Mouse (Mus musculus) gastrocnemius, postnatal 14 days (tissue): ENCODE data around the gene Ctdspl. TPM values are rescaled to one million over a fixed set of nuclear protein-coding genes. Genes with fewer than 3 reads are reported as not detected.

Source experiments
- DNase-seq: peaks from one replicate; pipeline ENCODE4 v3.0.0; 2021; ENCODE audit warnings: mixed read lengths
- intact Hi-C: fragments of 180-260 bp; cut with DNase I; formaldehyde crosslinking; loops from one replicate; pipeline ENCODE4 v1.15.1; 2025; ENCODE audit warnings: low total_unique reads
- total RNA-seq, 2 experiments: library from RNA; stranded (reverse); gene quantifications; 2 replicates each; pipeline ENCODE4 v1.2.3; 2021

Gene Ctdspl
- total RNA-seq, 2 experiments from 2014 or later = 8.2 to 10.0 TPM

DNA sequence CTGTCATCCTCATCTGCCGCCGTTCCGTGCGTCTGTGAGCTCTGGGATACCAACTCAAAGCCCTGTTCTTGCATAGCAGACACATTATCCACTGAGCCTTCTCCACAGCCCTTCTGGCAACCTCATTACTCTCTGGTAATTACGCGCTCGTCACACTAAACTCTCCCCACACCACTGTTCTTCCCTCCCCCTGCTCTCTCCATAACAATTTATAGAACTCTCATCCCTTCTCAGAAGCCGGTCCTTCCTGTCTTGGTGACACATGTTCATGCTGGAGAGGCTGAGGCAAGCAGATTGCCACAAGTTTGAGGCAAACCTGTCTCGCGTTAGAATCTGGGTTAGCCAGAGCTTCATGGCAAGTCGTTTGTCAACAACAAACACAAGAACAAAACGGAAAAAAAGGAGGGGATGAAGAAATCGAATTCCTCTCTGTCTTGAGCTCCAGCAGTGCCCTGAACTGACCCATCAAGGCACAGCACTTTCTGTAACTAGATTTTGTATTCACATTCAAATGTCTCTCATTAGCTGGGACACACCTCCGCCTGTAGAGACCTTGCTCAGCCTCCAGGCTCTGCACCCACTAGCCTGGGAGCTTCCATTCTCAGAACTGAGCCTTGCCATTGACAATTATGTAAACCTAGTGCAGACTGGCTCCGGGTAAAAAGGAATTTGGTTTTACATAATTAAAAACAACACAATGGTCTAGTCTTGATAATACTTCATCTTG, 79.2 kb downstream of the Ctdspl start:
- DNase-seq = no peak
- intact Hi-C loops = no loop called here

GRCm38 (mm10) chr9:119007266-119007665, 81.0 kb downstream of the Ctdspl start:
- DNase-seq = no peak
- intact Hi-C loops = no loop called here

- intact Hi-C loops = no loop called here
- DNase-seq = no peak
Observed at GRCm38 (mm10) chr9:119008871-119009270, 82.6 kb downstream of the Ctdspl start.

DNA sequence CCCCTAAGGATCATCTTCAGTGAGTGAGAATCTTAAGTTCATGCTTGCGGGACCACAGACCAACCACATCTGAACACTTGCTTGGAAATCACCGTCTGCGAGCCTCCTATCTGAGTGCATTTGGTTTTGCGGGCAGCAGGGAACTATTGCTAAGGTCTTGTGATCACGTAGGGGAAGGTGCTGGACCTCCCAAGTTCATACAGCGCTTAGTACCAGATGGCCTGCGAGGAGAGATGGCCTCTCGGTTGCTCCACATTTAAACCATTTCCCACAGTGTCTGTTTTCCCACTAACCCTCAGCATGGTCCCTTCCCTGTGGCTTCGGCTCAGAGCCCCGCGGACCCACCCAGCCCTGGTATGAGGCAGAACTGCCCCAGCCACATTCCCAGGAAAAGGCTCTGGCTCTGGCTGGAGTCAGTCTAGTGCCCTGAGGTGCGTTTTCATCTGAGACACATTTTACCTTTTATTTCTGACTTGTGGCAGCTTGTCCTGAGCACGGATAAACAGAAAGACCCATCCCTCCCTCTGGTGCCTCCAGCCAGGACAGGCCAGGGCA, 84.0 kb downstream of the Ctdspl start:
- no peak for DNase-seq
- intact Hi-C loops = no loop called here

GRCm38 (mm10) chr9:119016785-119017507, 90.7 kb downstream of the Ctdspl start:
- intact Hi-C loops = no loop called here
- DNase-seq = no peak

DNA sequence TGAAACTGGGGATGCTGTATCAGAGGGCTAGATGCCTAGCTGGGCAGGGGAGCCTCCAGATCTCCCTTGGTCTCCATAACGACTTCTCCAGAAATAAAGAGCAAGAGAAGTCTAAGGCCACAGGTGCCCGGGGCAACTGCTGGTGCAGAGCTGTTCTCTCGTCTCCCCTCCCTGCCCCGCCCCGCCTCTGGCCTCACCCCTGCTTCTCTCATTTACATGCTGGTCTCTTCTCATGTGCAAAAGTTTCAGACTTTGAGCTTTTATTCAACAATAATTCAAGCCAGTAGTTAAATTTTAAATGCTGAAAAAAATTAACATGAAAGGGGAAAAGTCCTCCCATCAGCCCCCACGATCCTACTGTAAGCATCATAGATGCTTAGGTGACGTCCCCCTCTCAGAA, 95.5 kb downstream of the Ctdspl start:
- intact Hi-C loops = no loop called here
- no peak for DNase-seq

DNA sequence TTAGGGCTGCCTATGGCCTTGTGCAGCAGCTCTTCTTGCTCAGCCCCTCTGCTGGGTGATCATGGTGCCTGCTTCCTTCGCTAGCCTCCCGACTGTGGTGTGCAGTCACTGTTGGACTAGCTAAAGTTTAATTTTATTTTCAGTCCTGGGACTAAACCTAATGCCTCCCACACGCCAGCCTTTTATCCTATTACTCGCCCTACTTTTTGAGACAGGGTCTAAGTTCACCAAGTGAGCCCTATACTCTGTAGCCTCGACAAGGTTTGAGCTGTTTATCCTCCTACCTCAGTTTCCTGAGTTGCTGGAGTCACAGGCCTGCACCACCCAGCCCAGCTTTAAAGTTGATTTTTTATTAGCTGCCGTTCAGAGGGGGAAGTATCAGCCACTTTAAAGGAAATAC, 99.0 kb downstream of the Ctdspl start:
- intact Hi-C loops = no loop called here
- no peak for DNase-seq

DNA sequence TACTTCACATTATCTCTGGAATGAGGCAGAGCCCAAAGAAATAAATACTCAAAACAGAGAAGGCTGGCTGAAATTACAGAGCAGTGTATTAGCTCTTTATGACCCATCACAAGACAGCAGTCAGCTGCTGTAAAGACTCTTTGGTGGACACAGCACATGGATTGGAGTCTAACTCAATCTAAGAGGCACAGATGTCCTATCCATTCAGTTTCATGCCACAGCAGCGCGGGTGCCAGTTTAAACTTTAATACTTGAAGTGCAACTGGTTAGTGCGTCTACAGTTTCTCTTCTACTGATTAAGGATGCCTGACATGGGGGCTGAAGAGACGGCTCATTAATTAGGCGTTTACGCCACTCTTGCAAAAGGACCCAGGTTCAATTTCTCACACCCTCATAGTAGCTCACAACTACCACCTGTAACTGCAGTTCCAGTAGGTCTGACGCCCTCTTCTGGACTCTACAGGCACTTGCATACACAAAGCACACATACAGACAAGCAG, 99.6 kb downstream of the Ctdspl start:
- intact Hi-C loops = no loop called here
- DNase-seq = no peak

GRCm38 (mm10) chr9:119027337-119027736, 101.1 kb downstream of the Ctdspl start:
- DNase-seq = no peak
- intact Hi-C loops = no loop called here

- no peak for DNase-seq
- intact Hi-C loops = loop anchor here (2.0 kb wide), 1 partner anchor 110 kb away; no protein-coding TSS in a partner anchor
Observed at GRCm38 (mm10) chr9:119028226-119029195, 102.3 kb downstream of the Ctdspl start.

GRCm38 (mm10) chr9:119029568-119029967, 103.3 kb downstream of the Ctdspl start:
- intact Hi-C loops = loop anchor here (2.0 kb wide), 1 partner anchor 111 kb away; no protein-coding TSS in a partner anchor
- DNase-seq = peak; percentile 80

- intact Hi-C loops = no loop called here
- no peak for DNase-seq
Observed at GRCm38 (mm10) chr9:119031038-119031437, 104.8 kb downstream of the Ctdspl start.

DNA sequence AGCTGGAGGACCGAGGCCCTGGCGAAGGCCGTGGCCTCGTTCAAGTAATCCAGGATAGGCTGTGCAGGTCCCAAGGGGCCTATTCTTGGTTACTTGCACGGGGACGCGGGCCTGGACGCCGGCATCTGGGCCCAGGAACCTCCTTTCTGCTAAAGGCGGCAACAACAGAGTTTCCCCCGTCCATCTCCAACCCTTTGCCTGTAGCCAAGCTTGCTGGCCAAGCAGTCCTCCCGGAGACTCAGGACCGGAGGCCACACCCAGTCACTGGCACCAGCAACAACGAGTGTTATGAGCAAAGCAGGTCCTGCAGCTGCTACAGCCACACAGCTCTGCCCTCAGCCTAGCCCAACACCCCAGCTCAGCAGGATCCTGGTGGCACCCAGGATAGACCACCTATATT, 105.5 kb downstream of the Ctdspl start:
- DNase-seq = peak; percentile 86
- intact Hi-C loops = no loop called here

DNA sequence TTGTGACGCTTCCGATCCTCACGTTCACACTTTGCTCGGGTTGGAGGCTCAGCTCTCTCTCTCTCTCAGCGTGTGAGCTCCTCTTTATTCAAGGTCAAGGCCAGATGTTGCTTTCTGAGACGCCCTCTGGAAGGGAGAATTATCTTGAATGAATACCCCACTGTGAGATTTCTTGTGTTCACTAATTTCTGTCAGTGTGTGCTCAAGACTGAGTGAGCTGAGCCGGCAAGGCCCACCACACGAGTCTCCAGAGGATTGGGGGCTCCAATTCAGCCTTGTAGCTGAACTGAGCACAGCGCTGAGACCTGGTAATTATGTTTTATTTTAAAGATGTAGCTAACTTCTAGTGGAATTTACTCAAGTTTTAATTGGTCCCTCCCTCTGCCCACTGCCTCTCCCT, 106.3 kb downstream of the Ctdspl start:
- no peak for DNase-seq
- intact Hi-C loops = no loop called here

DNA sequence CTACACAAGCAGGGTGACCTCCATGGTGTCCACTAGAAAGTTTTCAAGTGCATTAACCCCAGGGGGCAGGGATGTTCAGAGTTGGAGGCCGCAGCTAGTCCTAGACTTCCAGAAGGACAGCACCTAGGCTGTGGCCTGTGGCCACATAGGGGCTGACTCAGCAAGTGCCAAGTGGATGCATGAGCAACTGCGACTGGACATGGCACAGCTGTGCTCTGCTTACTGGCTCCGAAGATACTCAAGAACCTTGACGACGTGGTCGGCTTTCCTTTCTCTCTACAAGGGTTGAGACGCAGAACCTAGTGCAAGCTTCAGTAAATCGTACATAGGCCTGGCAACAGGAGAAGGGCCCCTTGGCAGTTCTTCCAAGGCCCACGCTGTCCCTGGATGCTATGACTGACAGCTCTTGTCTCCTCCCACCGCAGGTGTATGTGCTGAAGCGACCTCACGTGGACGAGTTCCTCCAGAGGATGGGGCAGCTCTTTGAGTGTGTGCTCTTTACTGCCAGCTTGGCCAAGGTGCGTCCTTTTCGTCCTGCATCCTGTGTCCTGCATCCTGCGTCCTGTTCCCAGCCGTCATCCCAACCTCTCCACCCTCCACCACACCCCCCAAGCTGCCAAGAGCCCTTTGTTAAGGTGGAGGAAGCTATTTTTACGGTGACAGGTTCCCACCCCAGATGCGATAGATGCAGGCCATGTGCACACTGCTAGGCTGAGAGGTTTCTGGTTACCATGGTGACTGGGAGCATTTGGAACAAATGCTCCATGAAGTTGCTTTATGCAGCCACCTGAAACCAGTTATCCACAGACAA, 107.1 kb downstream of the Ctdspl start:
- intact Hi-C loops = no loop called here
- no peak for DNase-seq

GRCm38 (mm10) chr9:119034069-119034468, 107.8 kb downstream of the Ctdspl start:
- intact Hi-C loops = no loop called here
- DNase-seq = no peak

DNA sequence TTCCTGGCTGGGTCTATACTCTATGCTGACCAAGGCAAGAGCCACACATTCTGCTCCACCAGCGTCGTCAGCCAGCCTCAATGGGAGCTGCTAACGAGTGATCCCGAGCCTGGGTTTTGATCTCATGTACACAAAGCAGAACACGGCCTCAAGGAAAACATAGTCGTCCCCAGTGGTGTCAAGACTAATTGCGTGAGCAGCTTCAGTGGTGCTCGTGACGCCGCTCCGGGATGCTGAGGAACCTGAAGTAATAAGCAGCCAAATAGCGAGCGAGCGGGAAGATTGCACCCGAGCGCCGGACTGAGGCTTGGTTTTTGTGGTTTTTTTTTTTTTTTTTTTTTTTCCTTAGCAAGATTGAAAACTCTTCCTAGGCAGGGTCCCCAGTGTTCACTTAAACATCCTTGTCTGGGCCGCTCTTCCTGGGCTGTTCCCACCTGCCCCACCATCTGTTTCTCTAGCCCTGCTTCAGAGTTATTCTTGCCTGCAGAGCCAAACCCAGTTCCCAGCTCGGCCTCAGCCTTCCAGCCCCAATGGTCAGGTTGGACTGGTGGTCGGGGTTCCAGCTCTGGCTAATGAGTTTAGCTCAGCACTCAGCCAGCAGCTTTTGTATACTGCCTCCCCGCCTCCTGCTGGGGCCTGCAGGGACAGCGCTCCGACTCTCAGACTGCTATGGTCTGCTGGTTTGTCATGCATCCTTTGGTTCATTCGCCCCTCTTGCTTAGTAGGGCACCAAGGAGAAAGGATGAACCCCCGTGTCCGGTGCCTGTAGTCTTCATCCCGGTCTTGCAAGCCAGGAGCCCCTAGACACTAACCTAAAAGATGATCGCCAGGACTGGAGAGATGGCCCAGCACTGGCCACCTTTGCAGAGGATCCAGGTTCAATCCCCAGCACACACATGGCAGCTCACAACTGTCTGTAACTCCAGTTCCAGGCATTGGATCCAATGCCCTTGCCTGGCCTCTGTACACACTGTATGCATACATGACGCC, 108.7 kb downstream of the Ctdspl start:
- intact Hi-C loops = no loop called here
- no peak for DNase-seq
